ENCODE assay signal across 10 mouse cellular contexts in the genomic region with DNA sequence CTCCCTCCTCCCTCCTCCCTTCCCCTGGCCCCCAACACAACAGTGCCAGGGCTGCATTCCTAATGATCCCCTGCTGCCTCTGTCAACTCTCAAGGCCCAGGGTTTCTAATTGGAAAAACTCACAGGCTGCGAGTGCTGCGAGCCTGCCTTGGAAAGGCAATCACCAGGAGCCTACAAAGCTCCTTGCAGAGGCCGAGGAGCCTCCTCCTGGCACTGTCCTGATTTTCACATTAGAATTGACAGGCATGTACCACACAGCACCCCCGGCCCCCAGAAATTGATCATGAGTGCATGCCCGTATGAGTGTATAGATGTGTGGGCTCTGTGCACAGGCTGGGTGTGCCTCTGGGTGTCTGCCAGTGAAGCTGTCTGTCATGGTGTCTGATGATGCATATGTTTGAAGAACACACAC. TPM values are rescaled to one million over a fixed set of nuclear protein-coding genes. Genes with fewer than 3 reads are reported as not detected.
DNase-seq lines count a peak whose midpoint lies in the region; ATAC-seq lines count a peak whose summit lies in the region.
"Had no signal": no experiment of that assay in that cellular context is flagged by ENCODE, and none has a peak within 500 bp of the region (broad histone marks: within the 10 kb centered on the region; RNA-seq: fewer than 3 reads in every experiment).

No protein-coding gene starts in this region.

- DNase-seq in hindbrain, embryonic 11.5 days (ENCODE audit: low spot score) = peak; percentile 34
- DNase-seq in left cerebral cortex, postnatal 14 days (ENCODE audit: low spot score in 2 of 2) = peak; percentile 70 to 86
- peak; percentile 79 for DNase-seq in retina, postnatal 1 day
- DNase-seq in ovary, postnatal 36 days (ENCODE audit: low spot score) = no peak
- no peak for DNase-seq in ovary, postnatal 14 days (ENCODE audit: low spot score)
- DNase-seq in gastrocnemius, adult 18-20 months (ENCODE audit: low spot score) = no peak
- DNase-seq in urinary bladder, adult 18-20 months (ENCODE audit: low spot score in 2 of 2) = no peak
- DNase-seq: kidney, adult 2 months had no signal

- H3K4me2 ChIP-seq in embryonic facial prominence, embryonic 15.5 days (replicated peaks) = no peak overlapping the region
- H3K4me2 ChIP-seq in hindbrain, embryonic 11.5 days (replicated peaks; ENCODE audit: low read depth, low read length) = no peak overlapping the region

- no peaks in the 10 kb centered on the region for H3K9me3 ChIP-seq in embryonic facial prominence, embryonic 15.5 days (replicated peaks)
- H3K9me3 ChIP-seq in hindbrain, embryonic 11.5 days (ENCODE audit: control insufficient read depth, low read length) = no peaks in the 10 kb centered on the region

- peak overlapping the region; percentile 75 for H3K27ac ChIP-seq in embryonic facial prominence, embryonic 15.5 days (replicated peaks)
- H3K27ac ChIP-seq in hindbrain, embryonic 11.5 days (ENCODE audit: low read depth, low read length) = no peak overlapping the region

- peaks cover 36% of the 10 kb centered on the region for H3K4me1 ChIP-seq in embryonic facial prominence, embryonic 15.5 days
- H3K4me1 ChIP-seq in hindbrain, embryonic 11.5 days (replicated peaks; ENCODE audit: control insufficient read depth, insufficient read depth, low read length) = peaks cover 2% of the 10 kb centered on the region; the same call in 1 of the 2 replicates

- no peaks in the 10 kb centered on the region for H3K27me3 ChIP-seq in embryonic facial prominence, embryonic 15.5 days
- no peaks in the 10 kb centered on the region for H3K27me3 ChIP-seq in hindbrain, embryonic 11.5 days (ENCODE audit: control insufficient read depth, insufficient read depth, low read length)

- no peaks in the 10 kb centered on the region for H3K36me3 ChIP-seq in embryonic facial prominence, embryonic 15.5 days
- no peaks in the 10 kb centered on the region for H3K36me3 ChIP-seq in hindbrain, embryonic 11.5 days (ENCODE audit: control insufficient read depth, insufficient read depth, low read length)

- H3K4me3 ChIP-seq in embryonic facial prominence, embryonic 15.5 days (replicated peaks) = no peak overlapping the region
- H3K4me3 ChIP-seq in hindbrain, embryonic 11.5 days (ENCODE audit: low read depth, low read length) = no peak overlapping the region

- peak; percentile 76 for ATAC-seq in embryonic facial prominence, embryonic 15.5 days (ENCODE audit: insufficient number of reproducible peaks, low FRiP score, low TSS enrichment, low read depth)
- ATAC-seq in hindbrain, embryonic 11.5 days (ENCODE audit: low FRiP score) = peak; percentile 73

- intact Hi-C loops in left cerebral cortex, postnatal 14 days (cut with DNase I) = no loop called here

- WGBS in embryonic facial prominence, embryonic 15.5 days = 29% methylated on average over 5 of the region's 5 CpGs
- WGBS in hindbrain, embryonic 11.5 days = 17% methylated on average over 5 of the region's 5 CpGs

- no peak overlapping the region for H3K9ac ChIP-seq in embryonic facial prominence, embryonic 15.5 days
- H3K9ac ChIP-seq in hindbrain, embryonic 11.5 days (ENCODE audit: low read depth, low read length) = no peak overlapping the region

RNA-seq across cellular contexts. Expression of a gene that starts 44.4 kb away (rescaled TPM):
- polyA plus RNA-seq in embryonic facial prominence, embryonic 15.5 days (2015; fragmentation: Nextera tagmentation; extraction: Ambion mirVana) = 1.0 and 1.2 TPM in 2 replicates
- polyA plus RNA-seq in hindbrain, embryonic 11.5 days (2014; fragmentation: Nextera tagmentation; extraction: Ambion mirVana) = 0.19 and 0.68 TPM in 2 replicates
- 10 to 100 TPM; 37.6 to 39.4 TPM for total RNA-seq in left cerebral cortex, postnatal 14 days (2021)
- under 1 TPM in 1 of 2 experiments, not detected in 1; 0.12 TPM for total RNA-seq in gastrocnemius, adult 18-20 months (2021)
- total RNA-seq: neutrophil, adult 5-6 weeks had no signal

Comparison
In these comparisons a context has a peak if more than half of its experiments do, and no peak if none do; other contexts are left out.
1. DNase-seq: peak in hindbrain, embryonic 11.5 days (single experiment), left cerebral cortex, postnatal 14 days (2 of 2) and retina, postnatal 1 day (single experiment); none in ovary, postnatal 36 days (single experiment), ovary, postnatal 14 days (single experiment), gastrocnemius, adult 18-20 months (single experiment) and urinary bladder, adult 18-20 months (0 of 2).
2. RNA of a gene that starts 44.4 kb away (total RNA-seq): 37.6 to 39.4 TPM in left cerebral cortex, postnatal 14 days; 0.12 TPM in gastrocnemius, adult 18-20 months; every median in the first group is over 10 times any median in the second.